Mouse (Mus musculus) heart, embryonic 11.5 days (tissue): ENCODE results near the gene Gm17079. TPM values are rescaled to one million over a fixed set of nuclear protein-coding genes. Genes with fewer than 3 reads are reported as not detected.

Source experiments
- polyA plus RNA-seq: library from polyadenylated mRNA; unstranded; fragments of >200 nt; fragmentation: Nextera tagmentation; extraction: Ambion mirVana; gene quantifications from 2 replicates; pipeline ENCODE4 v1.2.1, GENCODE M21; 2014

The Gm17079 gene
- polyA plus RNA-seq, 1 experiment from 2014 or later = not detected

Other genes with a start within 250 kb of the Gm17079 start
- gene Vmn2r89, start 243.6 kb downstream of the Gm17079 start, polyA plus RNA-seq = not detected in 2 replicates
- gene Gm5622, start 142.7 kb downstream of the Gm17079 start, polyA plus RNA-seq = 0.13 TPM in 1 of 2 replicates, not detected in the other
- gene Gm17175, start 121.4 kb downstream of the Gm17079 start, polyA plus RNA-seq = not detected in 2 replicates
- gene Gm17174, start 103.3 kb downstream of the Gm17079 start, polyA plus RNA-seq = not detected in 2 replicates
- gene Gm17078, start 84.2 kb downstream of the Gm17079 start, polyA plus RNA-seq = not detected in 2 replicates
- not detected in 2 replicates for gene Gm4181, start 59.8 kb downstream of the Gm17079 start, polyA plus RNA-seq
- gene Gm5800, start 21.7 kb upstream of the Gm17079 start, polyA plus RNA-seq = not detected in 2 replicates
- gene Ang4, start 78.1 kb upstream of the Gm17079 start, polyA plus RNA-seq = not detected in 2 replicates
- gene AY358078, start 104.6 kb upstream of the Gm17079 start, polyA plus RNA-seq = not detected in 2 replicates
- gene Ear6, start 158.2 kb upstream of the Gm17079 start, polyA plus RNA-seq = not detected in 2 replicates
- gene Mettl17, start 189.4 kb upstream of the Gm17079 start, polyA plus RNA-seq = 41.9 and 46.9 TPM in 2 replicates
- 0.17 and 0.31 TPM in 2 replicates for gene Slc39a2, start 197.4 kb upstream of the Gm17079 start, polyA plus RNA-seq
- gene Ndrg2, start 218.7 kb upstream of the Gm17079 start, polyA plus RNA-seq = 115 and 145 TPM in 2 replicates
- not detected in 2 replicates for gene Tppp2, start 223.0 kb upstream of the Gm17079 start, polyA plus RNA-seq
- gene Rnase13, start 227.3 kb upstream of the Gm17079 start, polyA plus RNA-seq = not detected in 2 replicates